10 mouse cellular contexts compared by ENCODE assay signal in genomic region chr12:8331489-8332173, GRCm38 (mm10). TPM values are rescaled to one million over a fixed set of nuclear protein-coding genes. Genes with fewer than 3 reads are reported as not detected.
DNase-seq lines count a peak whose midpoint lies in the region; ATAC-seq and TF ChIP-seq lines count a peak whose summit lies in the region.
"Had no signal": no experiment of that assay in that cellular context is flagged by ENCODE, and none has a peak within 500 bp of the region (broad histone marks: within the 10 kb centered on the region; RNA-seq: fewer than 3 reads in every experiment).

No protein-coding gene starts in this region.

- no peak overlapping the region for H3K4me3 ChIP-seq in heart, adult 2 months
- H3K4me3 ChIP-seq in limb, embryonic 10.5 days, result no peak overlapping the region
- H3K4me3 ChIP-seq: limb, embryonic 12.5 days had no signal

- peak overlapping the region; percentile 29 for H3K27ac ChIP-seq in heart, adult 2 months
- 0 out of 2 replicates have a peak overlapping the region, but pooled peaks have one; percentile 14 for H3K27ac ChIP-seq in limb, embryonic 10.5 days
- H3K27ac ChIP-seq: limb, embryonic 12.5 days had no signal

- peak; percentile 57 for TF ChIP-seq EP300 in heart, adult 2 months (IDR thresholded peaks at IDR 0.05; ENCODE audit: insufficient read depth, low read depth, low read length)

- no peak for TF ChIP-seq POLR2A in heart, adult 2 months (IDR thresholded peaks at IDR 0.05; ENCODE audit: insufficient read depth, low read depth, low read length)

- 55% methylated on average over 14 of the region's 14 CpGs for WGBS in heart, adult 2 months
- 78% methylated on average over 14 of the region's 14 CpGs for WGBS in limb, embryonic 10.5 days

- peak; percentile 98 for DNase-seq in heart, adult 11 months
- no peak for DNase-seq in heart, adult 8-10 months (ENCODE audit: low spot score)
- peak; percentile 61 for DNase-seq in adrenal gland, postnatal 14 days
- peak; percentile 68 to 79 for DNase-seq in heart, adult 2 months
- no peak for DNase-seq in limb, embryonic 10.5 days (ENCODE audit: low spot score)
- DNase-seq in layer of hippocampus, adult 9-11 months, result no peak
- DNase-seq in layer of hippocampus, adult 8-10 months (ENCODE audit: low spot score in 2 of 2), result no peak

- no peaks in the 10 kb centered on the region for H3K27me3 ChIP-seq in heart, adult 2 months (ENCODE audit: control insufficient read depth, insufficient read depth, low read length)
- no peaks in the 10 kb centered on the region for H3K27me3 ChIP-seq in limb, embryonic 10.5 days (ENCODE audit: low read depth, poor library complexity, severe bottlenecking)
- H3K27me3 ChIP-seq: CH12.LX; limb, embryonic 12.5 days had no signal

- H3K79me2 ChIP-seq in heart, adult 2 months (replicated peaks; ENCODE audit: control insufficient read depth, insufficient read depth, low read length), result no peaks in the 10 kb centered on the region

- no peak for TF ChIP-seq CTCF in heart, adult 2 months (IDR thresholded peaks at IDR 0.05)

- H3K9ac ChIP-seq in heart, adult 2 months (ENCODE audit: low read depth, low read length), result no peak overlapping the region
- H3K9ac ChIP-seq: limb, embryonic 12.5 days had no signal

- H3K9me3 ChIP-seq in limb, embryonic 10.5 days (replicated peaks), result no peaks in the 10 kb centered on the region
- H3K9me3 ChIP-seq: limb, embryonic 12.5 days had no signal

- peaks cover 9% of the 10 kb centered on the region for H3K36me3 ChIP-seq in heart, adult 2 months (ENCODE audit: control insufficient read depth, insufficient read depth, low read length)
- H3K36me3 ChIP-seq in limb, embryonic 10.5 days, result peaks cover 50% of the 10 kb centered on the region

- H3K4me1 ChIP-seq in heart, adult 2 months (ENCODE audit: control insufficient read depth, insufficient read depth, low read length), result peaks cover 19% of the 10 kb centered on the region
- H3K4me1 ChIP-seq in limb, embryonic 10.5 days, result peaks cover 10% of the 10 kb centered on the region; the same call in 1 of the 2 replicates
- H3K4me1 ChIP-seq: limb, embryonic 12.5 days had no signal

- intact Hi-C loops in heart, adult 2 months (cut with DNase I), result no loop called here

- no peak for ATAC-seq in granulocyte monocyte progenitor cell, adult 5-6 weeks (replicated peaks; ENCODE audit: poor library complexity, severe bottlenecking)

RNA-seq across cellular contexts. Expression of gene Hs1bp3, which starts 18.4 kb away (rescaled TPM):
- 10 to 100 TPM; 13.9 to 20.3 (median 17.1) TPM for total RNA-seq in heart, adult 8-10 months (2022)
- 12.4 and 15.1 TPM in 2 replicates for total RNA-seq in adrenal gland, postnatal 14 days (2021)
- 10 to 100 TPM; 12.7 to 13.8 TPM for total RNA-seq in heart, adult 2 months (2021)
- 17.3 and 20.5 TPM in 2 replicates for polyA plus RNA-seq in heart, adult 2 months (2012; rRNA removed)
- polyA plus RNA-seq in limb, embryonic 10.5 days (2016; fragmentation: Nextera tagmentation; extraction: Ambion mirVana), result 18.4 and 19.5 TPM in 2 replicates
- 10 to 100 TPM; 16.4 to 20.0 (median 18.7) TPM for total RNA-seq in layer of hippocampus, adult 8-10 months (2022)
- 5.4 and 19.9 TPM in 2 replicates for total RNA-seq in granulocyte monocyte progenitor cell, adult 5-6 weeks (2014; fragmentation: Nextera tagmentation)
- 5.8 and 11.2 TPM in 2 replicates for total RNA-seq in granulocyte monocyte progenitor cell, adult 5-6 weeks (2017)

RNA-seq across cellular contexts. Expression of gene Gdf7, which starts 29.9 kb away (rescaled TPM):
- total RNA-seq in heart, adult 8-10 months (2022), result under 1 TPM; 0.37 to 0.78 (median 0.38) TPM
- total RNA-seq in adrenal gland, postnatal 14 days (2021), result not detected in 2 replicates
- total RNA-seq in heart, adult 2 months (2021), result under 1 TPM; 0.41 to 0.84 TPM
- polyA plus RNA-seq in heart, adult 2 months (2012; rRNA removed), result 0.82 and 0.96 TPM in 2 replicates
- polyA plus RNA-seq in limb, embryonic 10.5 days (2016; fragmentation: Nextera tagmentation; extraction: Ambion mirVana), result 0.13 and 0.14 TPM in 2 replicates
- under 1 TPM; 0.31 to 0.90 (median 0.69) TPM for total RNA-seq in layer of hippocampus, adult 8-10 months (2022)
- not detected in 2 replicates for total RNA-seq in granulocyte monocyte progenitor cell, adult 5-6 weeks (2014; fragmentation: Nextera tagmentation)
- total RNA-seq in granulocyte monocyte progenitor cell, adult 5-6 weeks (2017), result not detected in 2 replicates
- total RNA-seq: CH12.LX had no signal

Comparison
In these comparisons a context has a peak if more than half of its experiments do, and no peak if none do; other contexts are left out.
1. DNase-seq: peak in heart, adult 11 months (single experiment), adrenal gland, postnatal 14 days (single experiment) and heart, adult 2 months (2 of 2); none in heart, adult 8-10 months (single experiment), limb, embryonic 10.5 days (single experiment), layer of hippocampus, adult 9-11 months (single experiment) and layer of hippocampus, adult 8-10 months (0 of 2).